Mouse (Mus musculus) midbrain, embryonic 15.5 days (tissue): Measurements from ENCODE around the gene Wipf3. TPM values are rescaled to one million over a fixed set of nuclear protein-coding genes. Genes with fewer than 3 reads are reported as not detected.

Experiments
- ATAC-seq: fragments of 200-750 bp; cut with Nextera tagmentation; replicated peaks from 2 replicates; pipeline ENCODE4 v1.8.0; 2017; ENCODE audit warnings: moderate TSS enrichment
- H3K27ac ChIP-seq: fragments of 300-500 bp; sonication (generic); 2 replicates; pipeline ENCODE4 v1.5.1; 2015; ENCODE audit warnings: mild to moderate bottlenecking, inconsistent platforms
- H3K27me3 ChIP-seq: fragments of 300-500 bp; sonication (generic); replicated peaks from 2 replicates; pipeline ENCODE4 v1.6.1; 2015; ENCODE audit warnings: inconsistent platforms
- H3K36me3 ChIP-seq: fragments of 300-500 bp; sonication (generic); replicated peaks from 2 replicates; pipeline ENCODE4 v1.6.1; 2015; ENCODE audit warnings: inconsistent platforms
- H3K4me1 ChIP-seq: fragments of 300-500 bp; sonication (generic); 2 replicates; pipeline ENCODE4 v1.6.1; 2015; ENCODE audit warnings: inconsistent platforms
- H3K4me2 ChIP-seq: fragments of 300-500 bp; sonication (generic); 2 replicates; pipeline ENCODE4 v1.6.1; 2015; ENCODE audit warnings: inconsistent platforms, mild to moderate bottlenecking, moderate library complexity
- H3K4me3 ChIP-seq: fragments of 300-500 bp; sonication (generic); 2 replicates; pipeline ENCODE4 v1.5.1; 2015; ENCODE audit warnings: mild to moderate bottlenecking, inconsistent platforms
- H3K9ac ChIP-seq: fragments of 300-500 bp; sonication (generic); 2 replicates; pipeline ENCODE4 v1.6.1; 2015; ENCODE audit warnings: mild to moderate bottlenecking, inconsistent platforms
- H3K9me3 ChIP-seq: fragments of 300-500 bp; sonication (generic); 2 replicates; pipeline ENCODE4 v1.6.1; 2016; ENCODE audit warnings: inconsistent platforms
- WGBS: fragments of 180-500 bp; shearing (Covaris S2); methylation state at CpG from one replicate; pipeline ENCODE4 v1.1.7; 2015; ENCODE audit warnings: mixed read lengths; 5-methylcytosine and 5-hydroxymethylcytosine counted together
- polyA plus RNA-seq: library from polyadenylated mRNA; unstranded; fragments of >200 nt; fragmentation: Nextera tagmentation; extraction: Ambion mirVana; gene quantifications from 2 replicates; pipeline ENCODE4 v1.2.1, GENCODE M21; 2015

The Wipf3 gene
- polyA plus RNA-seq, 1 experiment from 2014 or later = 4.2 TPM

DNA sequence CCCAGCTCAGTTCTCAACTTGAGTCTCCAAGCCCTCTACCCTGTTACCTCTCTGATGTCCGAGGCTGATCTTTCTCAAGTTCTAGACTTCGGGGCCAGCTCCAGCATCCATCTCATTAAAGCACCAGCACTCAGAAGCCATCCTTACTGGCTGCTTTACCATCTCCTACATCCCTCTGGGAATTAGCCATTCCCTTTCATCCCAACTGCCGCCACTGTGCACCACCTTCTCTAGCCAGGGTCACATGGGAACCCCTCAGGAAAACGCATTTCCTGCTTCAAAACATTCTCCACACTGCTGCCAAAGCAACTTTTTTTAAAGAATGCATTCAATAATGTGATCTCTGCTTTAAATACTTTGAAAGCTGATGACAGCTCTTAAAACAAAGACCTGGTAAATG lies 119.9 kb downstream of the Wipf3 start:
- ATAC-seq = no peak
- no peaks in the 10 kb centered on the region for H3K9me3 ChIP-seq
- H3K4me1 ChIP-seq = peaks cover 38% of the 10 kb centered on the region
- H3K27me3 ChIP-seq = no peaks in the 10 kb centered on the region
- no peak overlapping the region for H3K9ac ChIP-seq
- no peak overlapping the region for H3K4me2 ChIP-seq
- H3K36me3 ChIP-seq = no peaks in the 10 kb centered on the region
- H3K27ac ChIP-seq = no peak overlapping the region
- WGBS = 57% methylated on average over 4 of the region's 4 CpGs
- H3K4me3 ChIP-seq = no peak overlapping the region

- 51% methylated on average over 7 of the region's 7 CpGs for WGBS
- Histone ChIP-seq H3K27me3 (no peaks in the 10 kb centered on the region), H3K36me3 (no peaks in the 10 kb centered on the region), H3K9ac (no peak overlapping the region), H3K4me3 (no peak overlapping the region), H3K4me1 (peaks cover 52% of the 10 kb centered on the region), H3K27ac (no peak overlapping the region), H3K9me3 (no peaks in the 10 kb centered on the region), H3K4me2 (no peak overlapping the region)
- no peak for ATAC-seq
These were observed 121.5 kb downstream of the Wipf3 start for GRCm38 (mm10) chr6:54550801-54551323.

- Histone ChIP-seq H3K4me2 (no peak overlapping the region; the same call in 1 of the 2 replicates), H3K27me3 (no peaks in the 10 kb centered on the region), H3K4me3 (no peak overlapping the region), H3K9me3 (no peaks in the 10 kb centered on the region), H3K27ac (peak overlapping the region; percentile 62), H3K9ac (no peak overlapping the region), H3K4me1 (peaks cover 52% of the 10 kb centered on the region), H3K36me3 (no peaks in the 10 kb centered on the region)
- 19% methylated on average over 9 of the region's 9 CpGs for WGBS
- ATAC-seq = peak; percentile 55
These were observed 123.5 kb downstream of the Wipf3 start for GRCm38 (mm10) chr6:54552721-54553413.

Other genes starting within 250 kb of the Wipf3 start
- 1.3 and 1.5 TPM in 2 replicates for gene Prr15, start 103.8 kb upstream of the Wipf3 start, polyA plus RNA-seq
- gene Scrn1, start 136.9 kb downstream of the Wipf3 start, polyA plus RNA-seq = 119 and 123 TPM in 2 replicates
- 9.5 and 10.5 TPM in 2 replicates for gene Plekha8, start 165.5 kb downstream of the Wipf3 start, polyA plus RNA-seq
- 7.0 and 7.8 TPM in 2 replicates for gene Fkbp14, start 167.7 kb downstream of the Wipf3 start, polyA plus RNA-seq